Mouse (Mus musculus) liver, adult 2 months (tissue): ENCODE results near the gene Etv5. TPM values are rescaled to one million over a fixed set of nuclear protein-coding genes. Genes with fewer than 3 reads are reported as not detected.

Experiments used
- DNase-seq: peaks from one replicate; pipeline ENCODE4 v3.0.0-alpha.2; 2011; ENCODE audit warnings: low read depth, low spot score; ENCODE audit errors: extremely low read depth
- H3K27ac ChIP-seq: fragments of 200-500 bp; replicated peaks from 2 replicates; pipeline ENCODE4 v1.5.1; 2012; ENCODE audit warnings: low read depth, mild to moderate bottlenecking, control low read depth, inconsistent platforms, low read length; ENCODE audit not compliant: insufficient read depth
- H3K27me3 ChIP-seq: fragments of 200-500 bp; 2 replicates; pipeline ENCODE4 v1.6.1; 2012; ENCODE audit warnings: mild to moderate bottlenecking, moderate library complexity, low read length, inconsistent platforms; ENCODE audit not compliant: control insufficient read depth, insufficient read depth
- H3K36me3 ChIP-seq: fragments of 200-500 bp; 2 replicates; pipeline ENCODE4 v1.6.1; 2012; ENCODE audit warnings: low read length, inconsistent platforms; ENCODE audit not compliant: control insufficient read depth, insufficient read depth
- H3K4me1 ChIP-seq: fragments of 200-500 bp; 2 replicates; pipeline ENCODE4 v1.6.1; 2011; ENCODE audit warnings: low read length; ENCODE audit not compliant: control insufficient read depth, insufficient read depth
- H3K4me3 ChIP-seq: fragments of 200-500 bp; 2 replicates; pipeline ENCODE4 v1.5.1; 2011; ENCODE audit warnings: low read depth, mild to moderate bottlenecking, control low read depth, low read length, moderate library complexity; ENCODE audit not compliant: insufficient read depth
- H3K79me2 ChIP-seq: fragments of 200-500 bp; 2 replicates; pipeline ENCODE4 v1.6.1; 2012; ENCODE audit warnings: inconsistent platforms, mild to moderate bottlenecking, low read length, moderate library complexity; ENCODE audit not compliant: control insufficient read depth, insufficient read depth
- H3K9ac ChIP-seq: fragments of 200-500 bp; 2 replicates; pipeline ENCODE4 v1.6.1; 2012; ENCODE audit warnings: low read depth, mild to moderate bottlenecking, control low read depth, inconsistent platforms, low read length
- CTCF ChIP-seq: fragments of 200-500 bp; IDR thresholded peaks from 2 replicates; pipeline ENCODE4 v1.5.1; 2011; ENCODE audit warnings: low read depth, low read length, control low read depth
- POLR2A ChIP-seq: fragments of 200-500 bp; IDR thresholded peaks from 2 replicates; pipeline ENCODE4 v1.6.1; 2011; ENCODE audit warnings: low read length, control low read depth; ENCODE audit not compliant: insufficient read depth; ENCODE audit errors: extremely low read depth
- WGBS: fragments of 180-500 bp; shearing (Covaris S2); methylation state at CpG from one replicate; pipeline ENCODE4 v1.1.7; 2018; 5-methylcytosine and 5-hydroxymethylcytosine counted together
- polyA plus RNA-seq: library from polyadenylated mRNA; depleted of rRNA; stranded (reverse); fragments of >200 nt; gene quantifications from 2 replicates; pipeline ENCODE4 v1.2.3, GENCODE M21; 2012
- total RNA-seq: library from RNA; depleted of rRNA; stranded (reverse); fragments of >200 nt; gene quantifications from 2 replicates; pipeline ENCODE4 v1.2.3, GENCODE M21; 2014

Gene Etv5
- total and polyA plus RNA-seq, 2 experiments = 2.4 to 3.0 TPM

DNA sequence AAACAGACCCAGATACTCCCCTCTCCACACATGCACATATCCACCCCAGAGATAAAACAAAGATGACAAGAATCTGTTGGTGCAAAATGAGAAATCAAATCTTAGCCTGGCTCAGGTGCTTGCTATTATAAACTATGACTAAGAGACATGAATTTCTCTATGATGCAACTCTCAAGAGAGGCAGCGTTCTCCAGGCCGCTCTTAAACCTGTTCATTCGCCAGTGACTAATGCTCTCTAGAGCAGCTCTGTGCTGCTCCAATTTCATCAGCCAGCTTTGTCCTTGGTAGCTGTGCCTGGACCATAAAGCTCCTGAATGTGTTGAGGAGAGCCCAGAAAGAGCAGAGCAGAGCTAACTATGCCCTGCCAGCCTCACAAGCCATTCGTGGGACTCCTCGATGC lies 5.0 kb downstream of the Etv5 start:
- TF ChIP-seq CTCF (no peak), POLR2A (no peak)
- Histone ChIP-seq H3K27me3 (no peaks in the 10 kb centered on the region), H3K79me2 (no peaks in the 10 kb centered on the region), H3K9ac (no peak overlapping the region), H3K4me3 (no peak overlapping the region), H3K27ac (no peak overlapping the region), H3K4me1 (no peaks in the 10 kb centered on the region), H3K36me3 (no peaks in the 10 kb centered on the region)
- 93% methylated on average over 5 of the region's 5 CpGs for WGBS
- DNase-seq = no peak

DNA sequence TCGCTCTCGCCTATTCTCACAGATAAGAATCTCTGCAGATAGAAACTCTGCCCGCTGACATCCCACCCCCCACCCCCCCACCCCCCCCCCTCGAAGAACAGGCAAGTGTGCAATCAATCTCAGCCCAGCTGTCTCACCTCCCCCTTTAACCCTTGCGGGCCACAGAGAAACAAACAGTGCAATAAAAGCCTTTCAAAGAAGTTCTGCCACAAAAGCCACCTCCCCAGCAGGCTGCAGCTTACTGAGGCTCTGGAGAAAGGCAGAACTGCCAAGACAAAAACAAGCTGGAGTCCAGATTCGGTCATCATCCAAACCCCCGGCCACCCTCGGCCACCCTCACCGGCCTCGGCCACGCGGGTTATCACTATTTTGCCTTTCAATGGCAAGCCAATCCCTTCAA lies 5.6 kb downstream of the Etv5 start:
- no peak overlapping the region for H3K9ac ChIP-seq
- no peak for DNase-seq
- H3K27me3 ChIP-seq = no peaks in the 10 kb centered on the region
- H3K36me3 ChIP-seq = no peaks in the 10 kb centered on the region
- H3K79me2 ChIP-seq = no peaks in the 10 kb centered on the region
- H3K4me3 ChIP-seq = no peak overlapping the region
- no peak overlapping the region for H3K27ac ChIP-seq
- TF ChIP-seq POLR2A (no peak), CTCF (no peak)
- H3K4me1 ChIP-seq = no peaks in the 10 kb centered on the region
- WGBS = 60% methylated on average over 12 of the region's 12 CpGs

DNA sequence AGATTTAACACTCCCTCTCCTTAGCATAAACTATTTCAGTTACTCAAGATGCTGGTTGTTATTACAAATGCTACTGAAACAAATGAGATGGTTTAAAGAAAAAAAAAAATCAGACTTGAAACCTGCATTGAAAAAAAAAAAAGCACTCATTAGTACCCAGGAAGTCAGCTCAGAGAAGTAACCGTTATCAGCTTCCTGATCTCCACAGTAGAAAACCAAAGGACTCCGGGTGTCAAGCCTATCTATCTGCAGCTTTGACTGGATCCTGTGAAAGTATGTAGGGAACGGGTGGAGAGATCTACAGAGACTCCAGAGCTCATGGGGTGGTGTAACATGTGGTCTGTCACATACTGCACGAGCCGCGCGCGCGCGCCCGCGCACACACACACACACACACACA lies 7.7 kb downstream of the Etv5 start:
- no peak overlapping the region for H3K27ac ChIP-seq
- TF ChIP-seq CTCF = no peak
- H3K9ac ChIP-seq = no peak overlapping the region
- no peak overlapping the region for H3K4me3 ChIP-seq
- no peaks in the 10 kb centered on the region for H3K4me1 ChIP-seq
- WGBS = 90% methylated on average over 12 of the region's 12 CpGs
- H3K27me3 ChIP-seq = no peaks in the 10 kb centered on the region
- no peaks in the 10 kb centered on the region for H3K79me2 ChIP-seq
- H3K36me3 ChIP-seq = no peaks in the 10 kb centered on the region
- DNase-seq = no peak

DNA sequence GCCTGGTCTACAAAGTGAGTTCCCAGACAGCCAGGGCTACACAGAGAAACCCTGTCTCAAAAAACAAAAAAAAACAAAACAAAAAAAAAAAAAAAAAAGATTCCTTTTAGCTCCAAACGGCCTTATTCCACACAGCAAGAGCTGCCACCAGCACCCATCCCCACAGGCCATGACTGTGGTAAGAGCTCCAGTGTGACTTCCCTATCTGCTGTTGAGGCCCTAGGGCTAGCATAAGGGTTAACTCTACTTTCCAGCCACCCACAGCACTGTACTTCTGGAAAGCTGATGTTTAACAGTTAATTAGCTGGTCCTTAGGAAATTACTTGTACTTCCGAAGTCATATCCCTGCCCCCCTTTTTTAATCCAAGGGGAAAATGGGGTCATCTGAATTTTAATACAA lies 8.2 kb downstream of the Etv5 start:
- H3K36me3 ChIP-seq = no peaks in the 10 kb centered on the region
- no peaks in the 10 kb centered on the region for H3K27me3 ChIP-seq
- 84% methylated on average over 2 of the region's 2 CpGs for WGBS
- no peak for TF ChIP-seq CTCF
- DNase-seq = no peak
- no peak overlapping the region for H3K4me3 ChIP-seq
- no peaks in the 10 kb centered on the region for H3K4me1 ChIP-seq
- H3K27ac ChIP-seq = no peak overlapping the region
- H3K79me2 ChIP-seq = no peaks in the 10 kb centered on the region
- no peak overlapping the region for H3K9ac ChIP-seq

DNA sequence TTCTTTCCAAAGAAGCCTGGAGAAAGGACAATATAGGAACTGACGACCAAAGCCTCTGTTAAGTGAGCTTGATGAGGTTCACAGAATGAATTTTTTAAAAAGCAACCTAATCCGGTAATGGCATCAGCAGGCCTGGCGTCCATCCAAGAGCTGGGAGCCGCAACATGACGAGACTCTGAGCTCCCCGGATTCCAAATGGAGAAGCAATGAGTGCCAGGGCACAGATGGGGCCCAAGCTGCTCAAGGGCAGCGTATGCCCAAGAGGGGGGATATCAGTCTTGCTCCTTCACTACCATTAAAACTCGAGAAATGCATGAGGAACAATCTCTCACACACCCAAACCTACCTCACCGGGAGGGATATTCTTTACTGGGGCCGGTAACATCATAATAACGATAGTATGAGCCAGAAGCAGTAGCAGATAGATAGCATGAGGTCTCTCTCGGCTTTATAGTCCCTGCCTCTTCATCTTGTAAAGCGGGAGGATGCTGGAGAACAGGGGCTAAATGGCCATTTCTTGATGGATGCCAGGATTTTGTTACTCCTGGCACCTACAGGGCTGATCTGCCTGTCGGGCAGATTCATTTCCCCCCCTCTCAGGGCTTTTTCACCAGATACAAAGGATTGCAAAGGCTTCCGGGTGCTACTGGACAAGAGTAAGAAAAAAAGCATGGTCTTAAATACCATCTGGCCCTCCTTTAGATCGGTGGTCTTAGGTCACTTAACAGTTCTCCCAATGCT lies 9.1 kb downstream of the Etv5 start:
- H3K36me3 ChIP-seq = no peaks in the 10 kb centered on the region
- no peaks in the 10 kb centered on the region for H3K4me1 ChIP-seq
- H3K27me3 ChIP-seq = no peaks in the 10 kb centered on the region
- DNase-seq = no peak
- no peak overlapping the region for H3K4me3 ChIP-seq
- no peak overlapping the region for H3K9ac ChIP-seq
- TF ChIP-seq CTCF (no peak), POLR2A (no peak)
- 89% methylated on average over 16 of the region's 16 CpGs for WGBS
- H3K27ac ChIP-seq = no peak overlapping the region
- H3K79me2 ChIP-seq = no peaks in the 10 kb centered on the region

DNA sequence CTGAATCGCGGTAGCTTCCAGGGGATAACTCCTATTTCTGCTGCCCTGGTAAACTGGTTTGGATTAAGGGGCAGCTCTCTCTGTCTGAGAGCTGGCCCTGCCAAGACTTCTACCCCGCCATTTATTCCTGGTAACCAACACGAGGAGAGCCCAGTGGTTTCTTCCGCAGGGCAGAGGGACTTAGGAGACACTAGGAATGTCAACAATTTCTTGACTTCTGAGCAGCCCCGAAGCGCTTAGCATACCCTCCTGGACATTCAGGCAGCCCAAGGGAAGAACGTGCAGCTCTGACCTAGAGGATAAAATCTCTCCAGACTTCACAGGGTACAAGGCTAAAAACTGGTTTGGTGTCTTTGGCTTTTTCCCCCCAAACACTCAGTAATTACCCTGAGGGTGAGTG lies 10.1 kb downstream of the Etv5 start:
- no peaks in the 10 kb centered on the region for H3K4me1 ChIP-seq
- no peaks in the 10 kb centered on the region for H3K27me3 ChIP-seq
- H3K4me3 ChIP-seq = no peak overlapping the region
- 49% methylated on average over 8 of the region's 8 CpGs for WGBS
- H3K9ac ChIP-seq = no peak overlapping the region
- no peaks in the 10 kb centered on the region for H3K79me2 ChIP-seq
- H3K36me3 ChIP-seq = no peaks in the 10 kb centered on the region
- TF ChIP-seq POLR2A (no peak), CTCF (no peak)
- 0 out of 2 replicates have a peak overlapping the region, but pooled peaks have one; percentile 5 for H3K27ac ChIP-seq
- no peak for DNase-seq
